Mouse (Mus musculus): ENCODE results near the gene Dirc2. TPM values are rescaled to one million over a fixed set of nuclear protein-coding genes. Genes with fewer than 3 reads are reported as not detected.
A peak's percentile ranks its signal among the peaks of the same experiment; 100 is the strongest.

Dirc2 gene
- 12.8 and 15.6 TPM in 2 replicates for polyA plus RNA-seq (2012; ENCODE audit: insufficient read depth, insufficient read length, missing spikeins)

DNA sequence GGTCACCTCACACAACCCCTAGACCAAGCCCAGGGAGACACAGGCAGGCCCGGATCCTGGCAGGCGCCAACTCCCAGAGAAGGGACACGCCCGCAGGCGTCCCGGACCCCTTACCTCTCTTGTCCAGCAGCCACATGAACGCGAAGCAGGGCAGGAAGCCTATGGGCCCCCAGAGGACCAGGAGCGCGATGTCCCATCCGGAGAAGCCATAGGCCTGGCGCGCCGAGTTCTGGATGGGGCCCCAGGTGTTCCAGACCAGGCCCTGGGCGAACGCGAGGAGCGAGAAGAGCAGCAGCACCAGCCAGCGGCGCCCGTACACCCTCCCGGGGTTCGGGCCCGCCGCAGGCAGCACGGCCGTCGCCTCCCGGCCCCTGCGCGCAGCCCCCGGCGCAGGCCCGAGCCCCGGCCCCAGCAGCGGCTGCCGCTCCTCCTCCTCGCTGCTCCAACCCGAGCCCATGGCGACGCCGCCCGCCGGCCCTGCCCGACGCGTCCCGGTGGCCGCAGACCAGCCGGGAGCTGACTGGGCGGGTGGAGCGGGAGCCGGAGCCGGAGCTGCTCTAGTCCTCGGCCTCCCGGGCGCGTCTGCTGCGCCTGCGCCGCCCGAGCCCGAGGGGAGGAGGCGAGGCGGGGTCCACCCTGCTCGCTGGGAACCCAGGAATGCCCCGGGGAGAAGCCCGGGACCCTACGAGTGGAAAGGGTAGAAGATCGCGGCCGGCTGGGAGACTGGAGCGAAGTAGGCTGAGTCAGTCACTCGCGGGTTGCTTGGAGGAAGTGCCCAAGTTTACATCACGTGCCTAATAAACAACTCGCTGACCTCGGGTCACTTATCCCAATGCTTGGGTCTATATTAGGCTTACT, at the start of gene Dirc2:
Dirc2 (minus strand) TSS at position 572 of the 858 bp plus-strand sequence.
- peak within 1 kb of the TSS; percentile 78 for H3K4me3 ChIP-seq (ENCODE audit: insufficient read depth, low read depth, low read length)
- H3K4me1 ChIP-seq (ENCODE audit: control insufficient read depth, insufficient read depth, insufficient read length, low read length): peaks cover 3% of the 10 kb centered on the region
- H3K27ac ChIP-seq (replicated peaks; ENCODE audit: low read depth, low read length): peak within 1 kb of the TSS; percentile 48

DNA sequence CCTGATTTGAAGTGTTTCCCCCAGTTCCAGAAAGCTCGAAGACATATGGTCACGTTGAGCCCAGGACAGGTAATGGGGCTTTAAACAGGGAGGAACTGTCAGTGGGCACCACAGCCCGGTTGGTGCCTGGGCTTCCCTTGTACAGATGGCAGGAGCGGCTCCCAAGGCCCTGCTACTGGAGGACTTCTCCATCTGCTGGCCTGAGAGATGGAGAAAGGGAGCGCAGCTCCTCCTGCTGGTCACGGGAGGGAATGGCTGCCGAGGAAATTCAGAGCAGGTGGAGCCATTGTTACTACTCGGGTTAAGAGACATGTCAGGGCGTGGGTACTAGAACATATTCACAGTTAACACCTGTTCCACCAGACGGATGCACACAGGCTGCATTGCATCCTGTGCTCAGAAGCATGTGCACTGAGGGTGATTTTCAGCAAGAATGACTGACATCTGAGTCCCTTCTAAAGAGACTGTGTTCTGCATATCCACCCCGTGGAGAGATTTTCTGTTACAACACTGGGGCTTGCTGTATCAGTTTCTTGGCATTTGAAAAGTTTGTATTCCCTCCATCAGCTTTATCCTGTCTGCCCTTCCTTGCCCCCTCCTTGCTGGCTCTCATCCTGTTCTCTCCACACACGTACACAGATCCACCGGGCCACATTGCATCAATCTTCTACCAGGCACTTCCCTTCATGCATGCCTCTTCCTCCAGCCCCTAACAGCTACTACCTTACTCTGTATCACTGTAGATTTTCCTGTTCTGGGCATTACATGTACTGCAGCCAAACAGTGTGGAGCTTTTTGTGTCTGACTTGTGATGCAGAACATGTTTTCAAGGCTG, 48.3 kb upstream of the Dirc2 start:
- Histone ChIP-seq H3K4me1 (ENCODE audit: control insufficient read depth, insufficient read depth, insufficient read length, low read length) (no peaks in the 10 kb centered on the region), H3K4me3 (ENCODE audit: insufficient read depth, low read depth, low read length) (no peak overlapping the region), H3K27ac (replicated peaks; ENCODE audit: low read depth, low read length) (no peak overlapping the region)

DNA sequence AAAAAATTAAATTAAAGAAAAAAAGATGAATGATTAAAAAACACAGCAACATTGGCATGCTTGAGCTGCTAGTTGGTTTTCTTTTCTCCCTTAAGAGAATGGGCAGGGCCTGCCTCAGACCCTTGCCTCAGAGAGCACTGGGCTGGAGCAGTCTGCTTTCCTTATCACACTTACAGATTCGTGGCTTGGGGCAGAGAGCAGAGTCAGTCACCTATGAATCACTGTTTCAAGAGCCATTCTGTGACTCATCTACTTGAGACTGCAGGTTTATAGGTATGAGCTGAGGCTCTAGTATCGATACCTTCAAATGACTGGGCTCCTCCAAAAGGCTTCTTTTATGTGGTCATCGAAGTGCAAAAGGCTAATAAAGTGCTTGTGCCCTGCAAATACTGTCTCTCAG, 44.0 kb upstream of the Dirc2 start:
- Histone ChIP-seq H3K27ac (replicated peaks; ENCODE audit: low read depth, low read length) (no peak overlapping the region), H3K4me3 (ENCODE audit: insufficient read depth, low read depth, low read length) (no peak overlapping the region), H3K4me1 (ENCODE audit: control insufficient read depth, insufficient read depth, insufficient read length, low read length) (no peaks in the 10 kb centered on the region)

DNA sequence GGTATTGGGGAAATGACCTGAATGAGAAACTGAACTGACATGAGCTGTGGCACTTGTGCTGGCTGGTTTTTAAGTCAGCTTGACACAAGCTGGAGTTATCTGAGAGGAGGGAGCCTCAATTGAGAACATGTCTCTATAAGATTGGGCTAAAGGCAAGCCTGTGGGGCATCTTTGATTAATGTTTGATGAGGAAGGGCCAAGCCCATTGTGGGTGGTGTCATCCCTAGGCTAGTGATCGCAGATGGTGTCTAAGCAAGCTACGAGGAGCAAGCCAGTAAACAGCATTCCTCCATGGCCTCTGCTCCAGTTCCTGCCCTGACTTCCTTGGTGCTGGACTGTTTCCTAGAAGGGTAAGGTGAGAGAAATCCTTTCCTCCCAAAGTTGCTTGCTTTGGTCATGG, 39.7 kb upstream of the Dirc2 start:
- H3K4me1 ChIP-seq (ENCODE audit: control insufficient read depth, insufficient read depth, insufficient read length, low read length): no peaks in the 10 kb centered on the region

DNA sequence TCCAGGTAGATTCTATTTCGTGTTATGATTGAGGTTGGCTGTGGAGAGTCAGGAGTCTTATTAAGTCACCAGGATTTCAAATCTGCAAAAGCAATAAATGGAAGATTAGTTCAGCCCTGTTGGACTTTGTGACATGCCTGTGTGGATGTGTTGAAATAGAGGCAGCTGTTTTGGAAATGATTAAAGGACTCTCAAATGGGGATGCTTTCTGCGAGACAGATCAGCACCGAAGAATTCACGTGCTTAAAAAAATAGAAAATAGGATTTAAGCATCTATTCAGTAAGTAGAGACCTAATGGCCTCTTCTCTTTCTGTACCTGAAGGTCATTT, 38.5 kb upstream of the Dirc2 start:
- Histone ChIP-seq H3K4me3 (ENCODE audit: insufficient read depth, low read depth, low read length) (no peak overlapping the region), H3K4me1 (ENCODE audit: control insufficient read depth, insufficient read depth, insufficient read length, low read length) (no peaks in the 10 kb centered on the region), H3K27ac (replicated peaks; ENCODE audit: low read depth, low read length) (no peak overlapping the region)

More for the DNA sequence above, 39.7 kb upstream of the Dirc2 start:
- no peak overlapping the region for H3K4me3 ChIP-seq (ENCODE audit: insufficient read depth, low read depth, low read length)
- no peak overlapping the region for H3K27ac ChIP-seq (replicated peaks; ENCODE audit: low read depth, low read length)

DNA sequence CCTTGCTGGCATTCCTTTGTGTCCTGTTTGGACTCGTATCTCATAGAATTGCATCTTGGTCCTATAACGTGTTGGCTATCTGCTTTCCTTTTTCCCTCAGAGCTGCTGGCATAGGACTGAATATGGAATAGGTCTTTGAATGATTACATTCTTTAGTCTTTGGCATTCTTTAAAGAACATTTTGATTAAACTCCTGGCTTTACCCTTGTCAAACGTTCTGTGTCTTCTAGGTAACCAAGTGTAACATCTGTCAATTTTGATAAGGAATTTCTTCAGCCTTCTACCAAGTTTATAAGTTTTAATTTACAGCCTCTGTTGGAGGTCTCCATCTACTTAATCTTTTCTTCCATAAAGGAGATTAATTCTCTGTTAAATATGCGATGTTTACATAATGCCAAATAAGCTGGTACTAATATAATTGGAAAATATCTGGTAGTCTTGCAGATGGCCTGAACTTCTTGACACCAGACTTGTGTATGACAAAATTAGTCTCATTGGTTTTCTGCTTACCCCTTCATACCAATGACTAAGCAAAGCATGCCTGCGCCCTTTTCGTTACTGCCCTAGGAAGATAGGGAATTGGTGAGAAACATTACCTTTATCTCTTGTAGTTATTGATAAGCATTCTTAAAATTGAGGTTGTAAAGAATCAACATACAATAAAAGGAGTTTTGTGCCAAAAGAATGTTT, 38.0 kb upstream of the Dirc2 start:
- Histone ChIP-seq H3K4me1 (ENCODE audit: control insufficient read depth, insufficient read depth, insufficient read length, low read length) (no peaks in the 10 kb centered on the region), H3K27ac (replicated peaks; ENCODE audit: low read depth, low read length) (no peak overlapping the region), H3K4me3 (ENCODE audit: insufficient read depth, low read depth, low read length) (no peak overlapping the region)

DNA sequence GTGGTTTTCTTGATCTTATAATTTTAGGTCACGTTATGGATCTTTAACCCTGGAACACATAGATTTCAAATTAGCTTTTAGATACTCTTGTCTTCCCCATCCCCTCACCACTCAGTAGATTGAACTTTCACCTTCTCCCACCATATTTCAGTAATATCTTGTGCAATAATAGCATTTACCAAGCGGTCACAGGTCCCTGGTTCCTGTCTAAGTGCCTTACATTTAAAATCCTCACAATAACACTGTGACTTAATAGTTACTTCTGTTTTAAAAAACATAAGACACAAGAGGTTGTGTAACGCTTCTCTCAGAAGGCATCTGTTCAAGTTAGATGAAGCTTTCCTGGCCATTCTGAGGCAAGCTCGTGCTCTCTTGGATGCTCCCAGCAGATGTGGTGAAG, 34.6 kb upstream of the Dirc2 start:
- no peak overlapping the region for H3K27ac ChIP-seq (replicated peaks; ENCODE audit: low read depth, low read length)
- H3K4me3 ChIP-seq (ENCODE audit: insufficient read depth, low read depth, low read length): no peak overlapping the region
- no peaks in the 10 kb centered on the region for H3K4me1 ChIP-seq (ENCODE audit: control insufficient read depth, insufficient read depth, insufficient read length, low read length)

DNA sequence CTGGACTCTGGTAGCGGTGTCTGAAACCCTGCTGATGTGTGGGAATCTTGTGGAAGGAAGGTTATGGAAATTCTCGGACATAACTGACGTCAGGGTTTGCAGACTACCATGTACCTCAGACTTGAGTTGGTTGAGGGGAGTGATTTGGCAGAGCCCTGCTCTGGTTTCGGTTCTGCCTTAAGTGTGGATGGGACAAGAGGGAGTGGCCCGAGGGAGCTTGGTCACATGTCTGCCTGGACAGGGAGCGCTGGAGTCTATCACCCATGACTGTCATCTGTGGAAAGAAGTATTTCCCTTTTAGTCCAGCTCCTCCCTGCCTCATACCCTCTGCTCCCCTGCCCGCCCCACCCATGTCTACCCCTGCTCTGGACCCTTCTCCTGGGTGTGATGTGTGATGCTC, 33.0 kb upstream of the Dirc2 start:
- no peaks in the 10 kb centered on the region for H3K4me1 ChIP-seq (ENCODE audit: control insufficient read depth, insufficient read depth, insufficient read length, low read length)
- no peak overlapping the region for H3K27ac ChIP-seq (replicated peaks; ENCODE audit: low read depth, low read length)
- H3K4me3 ChIP-seq (ENCODE audit: insufficient read depth, low read depth, low read length): no peak overlapping the region

DNA sequence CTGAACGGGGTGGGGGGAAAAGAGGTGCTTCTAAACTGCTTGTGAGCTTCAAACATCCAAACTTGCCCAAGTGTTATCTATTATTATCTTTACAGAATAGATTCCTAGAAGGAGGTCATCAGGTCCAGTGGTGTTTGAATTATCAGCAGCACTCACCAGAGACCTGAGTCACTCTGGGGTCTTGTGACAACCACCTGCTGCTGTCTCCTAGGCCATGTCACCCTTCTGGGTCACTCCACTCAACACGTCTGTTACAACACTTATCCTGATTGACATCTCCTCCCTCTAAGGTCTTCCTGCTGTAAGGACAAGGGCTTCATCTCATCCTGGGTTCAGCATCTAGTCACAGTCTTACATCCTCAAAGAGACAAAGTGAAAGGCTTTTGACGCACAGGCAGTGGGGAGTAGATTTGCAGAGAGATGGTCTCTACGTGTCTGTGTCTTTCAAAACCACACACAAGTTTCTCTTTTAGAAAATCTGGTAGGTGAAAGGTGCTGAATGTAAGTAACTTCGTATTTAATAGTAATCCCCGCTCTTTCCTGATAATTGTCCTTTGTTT, 22.9 kb upstream of the Dirc2 start:
- no peak overlapping the region for H3K27ac ChIP-seq (replicated peaks; ENCODE audit: low read depth, low read length)
- H3K4me1 ChIP-seq (ENCODE audit: control insufficient read depth, insufficient read depth, insufficient read length, low read length): no peaks in the 10 kb centered on the region
- H3K4me3 ChIP-seq (ENCODE audit: insufficient read depth, low read depth, low read length): no peak overlapping the region

DNA sequence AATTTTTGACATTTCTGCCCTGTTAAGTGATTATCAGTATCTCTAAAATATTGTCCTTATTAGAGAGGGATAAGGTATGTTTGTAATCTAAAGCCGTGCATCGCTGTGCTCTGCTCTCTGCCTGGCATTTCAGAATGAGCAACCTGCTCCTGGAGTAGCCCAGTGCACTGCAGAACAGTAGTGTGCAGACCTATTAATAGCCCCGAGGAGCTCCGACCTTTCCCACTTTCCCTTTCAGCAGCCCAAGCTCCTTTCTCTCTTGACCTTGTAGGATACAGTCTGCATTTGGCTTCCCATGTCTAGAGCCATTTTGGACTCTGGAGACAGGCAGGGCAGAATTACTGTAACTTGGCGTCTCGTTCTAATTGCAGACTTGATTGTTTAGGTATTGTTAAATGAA, 19.2 kb upstream of the Dirc2 start:
- Histone ChIP-seq H3K27ac (replicated peaks; ENCODE audit: low read depth, low read length) (no peak overlapping the region), H3K4me1 (ENCODE audit: control insufficient read depth, insufficient read depth, insufficient read length, low read length) (no peaks in the 10 kb centered on the region), H3K4me3 (ENCODE audit: insufficient read depth, low read depth, low read length) (no peak overlapping the region)

DNA sequence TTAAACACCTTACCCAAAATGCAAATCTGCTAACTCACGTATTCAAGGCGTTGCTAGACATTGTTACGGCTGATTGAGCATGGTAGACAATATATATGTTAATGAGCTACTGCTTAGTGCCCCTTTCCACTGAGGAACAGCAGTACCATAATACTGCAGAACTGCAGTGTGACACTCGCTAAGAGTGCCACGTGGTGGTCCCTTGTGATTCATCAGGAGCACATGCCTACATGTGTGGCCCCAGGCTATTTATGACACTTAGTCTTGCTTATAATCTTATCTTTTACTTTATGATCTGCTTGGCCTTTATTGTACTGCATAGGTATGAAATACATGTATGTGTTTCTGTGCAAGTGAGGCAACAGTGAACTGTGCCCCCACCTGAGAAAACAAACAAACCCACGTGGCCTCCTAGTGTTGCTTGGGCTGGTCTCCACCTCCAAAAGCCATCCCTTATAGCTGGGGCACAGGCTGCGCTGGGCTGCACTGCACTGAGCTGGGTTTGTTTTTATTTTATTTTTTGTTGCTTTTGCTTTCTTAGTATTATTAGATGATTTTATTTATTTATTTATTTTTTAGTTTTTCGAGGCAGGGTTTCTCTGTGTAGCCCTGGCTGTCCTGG, 18.5 kb upstream of the Dirc2 start:
- no peak overlapping the region for H3K4me3 ChIP-seq (ENCODE audit: insufficient read depth, low read depth, low read length)
- H3K4me1 ChIP-seq (ENCODE audit: control insufficient read depth, insufficient read depth, insufficient read length, low read length): no peaks in the 10 kb centered on the region
- H3K27ac ChIP-seq (replicated peaks; ENCODE audit: low read depth, low read length): no peak overlapping the region

DNA sequence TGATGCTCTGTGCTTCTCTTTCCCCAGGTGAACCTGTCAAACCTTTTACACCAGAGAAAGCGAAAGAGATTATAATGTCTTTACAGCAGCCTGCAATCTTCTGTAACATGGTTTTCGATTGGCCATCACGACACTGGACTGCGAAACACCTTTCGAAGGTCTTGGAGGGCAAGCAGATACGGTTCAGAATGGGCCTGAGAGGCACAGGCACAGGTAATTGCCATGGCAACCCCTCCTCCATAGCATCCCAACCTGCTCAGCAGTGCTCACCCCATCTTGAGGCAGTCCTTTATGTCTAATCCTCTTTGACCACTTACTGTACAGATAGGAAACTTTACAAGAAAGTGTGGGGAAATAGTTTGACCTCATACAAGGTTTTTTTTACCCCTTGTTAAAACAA, 18.0 kb upstream of the Dirc2 start:
- Histone ChIP-seq H3K4me1 (ENCODE audit: control insufficient read depth, insufficient read depth, insufficient read length, low read length) (no peaks in the 10 kb centered on the region), H3K4me3 (ENCODE audit: insufficient read depth, low read depth, low read length) (no peak overlapping the region), H3K27ac (replicated peaks; ENCODE audit: low read depth, low read length) (no peak overlapping the region)

DNA sequence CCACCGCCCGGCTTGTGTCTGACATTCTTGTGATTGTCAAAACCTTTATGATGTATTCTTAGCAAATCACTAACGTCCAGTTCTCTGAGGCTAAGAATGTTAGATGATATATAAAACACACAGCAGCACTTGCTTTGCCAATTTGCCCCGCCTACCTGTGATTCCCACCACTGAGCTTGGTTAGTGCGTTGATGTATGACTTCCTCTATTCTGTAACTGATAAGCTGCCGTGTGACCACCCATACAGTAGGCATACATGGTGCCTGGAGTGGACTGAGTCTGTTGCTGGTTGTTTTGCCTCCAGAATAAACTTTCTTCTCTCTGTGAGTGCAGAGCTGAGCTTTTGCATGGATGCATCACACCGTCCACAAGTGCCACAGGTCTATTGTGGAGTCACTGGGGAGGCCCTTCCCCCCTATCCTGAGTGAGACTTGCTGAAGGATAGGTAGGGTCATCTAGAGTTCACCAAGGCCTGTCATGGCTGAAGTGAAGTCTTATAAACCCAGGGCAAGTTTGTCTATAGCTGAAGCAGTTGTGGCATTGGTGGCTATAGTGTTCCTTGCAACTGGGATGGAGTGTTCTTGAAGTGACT, 15.1 kb upstream of the Dirc2 start:
- Histone ChIP-seq H3K27ac (replicated peaks; ENCODE audit: low read depth, low read length) (no peak overlapping the region), H3K4me3 (ENCODE audit: insufficient read depth, low read depth, low read length) (no peak overlapping the region), H3K4me1 (ENCODE audit: control insufficient read depth, insufficient read depth, insufficient read length, low read length) (no peaks in the 10 kb centered on the region)

DNA sequence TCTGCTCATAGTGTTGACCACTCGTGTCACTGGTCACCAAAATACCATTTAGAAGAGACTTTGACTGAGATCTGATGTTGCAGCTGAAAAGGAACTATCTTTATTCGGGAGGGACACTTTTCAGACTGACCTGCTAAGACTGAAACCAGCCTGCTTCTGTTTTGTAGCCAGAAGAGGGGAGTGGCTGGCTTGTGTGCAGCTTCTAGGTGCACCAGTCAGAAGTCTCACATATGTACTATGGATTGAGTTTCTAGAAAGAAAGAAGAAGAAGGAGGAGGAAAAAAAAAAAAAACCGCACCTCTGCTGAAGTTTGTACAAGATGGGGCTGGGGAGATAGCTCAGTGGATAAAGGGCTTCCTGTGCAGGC, 14.0 kb upstream of the Dirc2 start:
- Histone ChIP-seq H3K4me3 (ENCODE audit: insufficient read depth, low read depth, low read length) (no peak overlapping the region), H3K27ac (replicated peaks; ENCODE audit: low read depth, low read length) (no peak overlapping the region), H3K4me1 (ENCODE audit: control insufficient read depth, insufficient read depth, insufficient read length, low read length) (no peaks in the 10 kb centered on the region)
